Mouse (Mus musculus) intestine, embryonic 15.5 days (tissue): ENCODE data around the gene Astl. TPM values are rescaled to one million over a fixed set of nuclear protein-coding genes. Genes with fewer than 3 reads are reported as not detected.

ENCODE experiments used
- ATAC-seq: fragments of 200-750 bp; cut with Nextera tagmentation; 2 replicates; pipeline ENCODE4 v1.8.0; 2017; ENCODE audit warnings: moderate TSS enrichment, moderate library complexity
- H3K27ac ChIP-seq: fragments of 300-500 bp; sonication (generic); 2 replicates; pipeline ENCODE4 v1.5.1; 2015; ENCODE audit warnings: mild to moderate bottlenecking, inconsistent platforms
- H3K27me3 ChIP-seq: fragments of 300-500 bp; sonication (generic); replicated peaks from 2 replicates; pipeline ENCODE4 v1.6.1; 2015; ENCODE audit warnings: inconsistent platforms
- H3K36me3 ChIP-seq: fragments of 300-500 bp; sonication (generic); 2 replicates; pipeline ENCODE4 v1.6.1; 2015; ENCODE audit warnings: inconsistent platforms
- H3K4me1 ChIP-seq: fragments of 300-500 bp; sonication (generic); replicated peaks from 2 replicates; pipeline ENCODE4 v1.6.1; 2015; ENCODE audit warnings: inconsistent platforms
- H3K4me2 ChIP-seq: fragments of 300-500 bp; sonication (generic); replicated peaks from 2 replicates; pipeline ENCODE4 v1.6.1; 2015; ENCODE audit warnings: mild to moderate bottlenecking, inconsistent platforms
- H3K4me3 ChIP-seq: fragments of 300-500 bp; sonication (generic); replicated peaks from 2 replicates; pipeline ENCODE4 v1.5.1; 2015; ENCODE audit warnings: inconsistent platforms
- H3K9ac ChIP-seq: fragments of 300-500 bp; sonication (generic); 2 replicates; pipeline ENCODE4 v1.6.1; 2015; ENCODE audit warnings: inconsistent platforms
- H3K9me3 ChIP-seq: fragments of 300-500 bp; sonication (generic); 2 replicates; pipeline ENCODE4 v1.6.1; 2016; ENCODE audit warnings: inconsistent platforms
- WGBS: fragments of 180-500 bp; shearing (Covaris S2); methylation state at CpG from one replicate; pipeline ENCODE4 v1.1.7; 2015; 5-methylcytosine and 5-hydroxymethylcytosine counted together
- polyA plus RNA-seq: library from polyadenylated mRNA; unstranded; fragments of >200 nt; fragmentation: Nextera tagmentation; extraction: Ambion mirVana; gene quantifications from 2 replicates; pipeline ENCODE4 v1.2.1, GENCODE M21; 2015

Gene Astl
- polyA plus RNA-seq, 1 experiment from 2014 or later = not detected

DNA sequence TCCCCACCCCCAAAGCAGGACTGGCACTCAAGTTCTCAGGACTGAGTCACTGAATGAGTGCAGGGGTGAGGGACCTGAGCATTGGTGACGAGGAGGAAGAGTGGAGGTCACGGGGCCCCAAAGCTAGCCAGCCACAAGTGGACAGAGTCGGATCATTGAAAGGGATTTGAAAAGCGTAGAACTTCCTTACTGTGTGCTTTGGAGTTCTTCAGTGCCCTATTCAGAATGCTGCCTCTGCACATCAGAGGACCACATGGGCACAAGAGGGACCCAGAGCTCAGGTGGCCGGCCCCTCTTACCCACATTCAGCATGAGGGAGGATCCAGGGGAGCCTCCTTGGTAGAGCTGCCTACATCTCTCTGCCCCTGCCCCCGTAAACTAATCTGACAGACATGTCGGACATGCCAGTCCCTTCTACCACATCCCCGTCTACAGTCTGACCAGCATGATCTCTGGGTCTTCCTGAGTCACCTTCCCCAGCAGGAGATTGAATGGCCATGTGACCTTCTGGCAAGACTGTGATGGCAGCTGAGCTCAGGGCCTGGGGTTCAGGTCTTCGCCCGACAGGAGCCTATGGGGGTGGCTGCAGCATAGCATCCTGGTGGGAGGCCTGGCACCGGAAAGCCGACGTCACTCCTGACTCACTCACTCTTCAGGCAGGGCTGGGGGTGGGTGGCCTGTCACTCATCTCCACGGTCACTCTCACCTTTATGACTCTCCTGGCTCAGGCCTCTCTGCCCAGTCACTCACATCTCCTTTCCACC, 5.5 kb upstream of the Astl start:
- peaks cover 36% of the 10 kb centered on the region for H3K27me3 ChIP-seq
- 82% methylated on average over 14 of the region's 14 CpGs for WGBS

DNA sequence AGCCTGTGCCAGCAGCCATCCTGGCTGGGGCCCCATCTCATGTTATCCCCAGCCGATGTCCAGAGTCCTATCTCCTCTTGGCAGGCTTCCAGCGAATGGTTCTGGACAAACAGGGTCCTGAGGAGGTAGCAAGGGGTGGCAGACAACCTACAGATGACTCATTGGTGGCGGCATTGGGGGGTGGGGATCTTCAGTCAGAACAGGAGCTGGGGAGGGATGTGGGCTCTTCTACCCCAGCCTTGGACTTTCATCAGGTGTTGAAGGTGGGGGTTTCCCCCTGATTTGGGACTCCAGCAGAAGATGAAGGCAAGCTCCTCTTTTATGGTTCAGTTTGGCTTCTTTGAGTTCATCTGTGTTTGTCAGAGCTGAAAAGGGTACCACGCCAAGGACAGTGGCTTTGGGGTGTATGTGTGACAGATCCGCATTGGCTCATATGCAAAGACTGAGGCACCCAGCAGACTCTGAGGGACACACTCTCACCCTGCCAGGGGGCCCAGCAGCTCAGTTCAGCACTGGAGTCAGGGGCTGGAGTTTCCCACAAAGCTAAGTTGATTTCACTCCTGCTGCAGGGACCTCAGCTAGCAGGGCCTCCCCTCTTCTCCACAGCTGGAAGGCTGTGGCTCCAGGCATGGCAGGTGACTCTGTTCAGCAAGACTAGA, 4.4 kb upstream of the Astl start:
- H3K4me2 ChIP-seq = no peak overlapping the region
- WGBS = 56% methylated on average over 5 of the region's 5 CpGs
- H3K27ac ChIP-seq = no peak overlapping the region
- no peaks in the 10 kb centered on the region for H3K9me3 ChIP-seq
- no peaks in the 10 kb centered on the region for H3K36me3 ChIP-seq
- peaks cover 7% of the 10 kb centered on the region; the same call in 1 of the 2 replicates for H3K4me1 ChIP-seq
- no peak overlapping the region for H3K4me3 ChIP-seq
- no peak overlapping the region for H3K9ac ChIP-seq
- ATAC-seq = no peak
- peaks cover 36% of the 10 kb centered on the region for H3K27me3 ChIP-seq

More for the DNA sequence above, 5.5 kb upstream of the Astl start:
- no peaks in the 10 kb centered on the region for H3K9me3 ChIP-seq
- no peak overlapping the region for H3K4me2 ChIP-seq
- no peak overlapping the region for H3K27ac ChIP-seq
- no peak for ATAC-seq
- no peak overlapping the region for H3K4me3 ChIP-seq
- H3K36me3 ChIP-seq = no peaks in the 10 kb centered on the region
- H3K9ac ChIP-seq = no peak overlapping the region
- H3K4me1 ChIP-seq = peaks cover 7% of the 10 kb centered on the region; the same call in 1 of the 2 replicates

DNA sequence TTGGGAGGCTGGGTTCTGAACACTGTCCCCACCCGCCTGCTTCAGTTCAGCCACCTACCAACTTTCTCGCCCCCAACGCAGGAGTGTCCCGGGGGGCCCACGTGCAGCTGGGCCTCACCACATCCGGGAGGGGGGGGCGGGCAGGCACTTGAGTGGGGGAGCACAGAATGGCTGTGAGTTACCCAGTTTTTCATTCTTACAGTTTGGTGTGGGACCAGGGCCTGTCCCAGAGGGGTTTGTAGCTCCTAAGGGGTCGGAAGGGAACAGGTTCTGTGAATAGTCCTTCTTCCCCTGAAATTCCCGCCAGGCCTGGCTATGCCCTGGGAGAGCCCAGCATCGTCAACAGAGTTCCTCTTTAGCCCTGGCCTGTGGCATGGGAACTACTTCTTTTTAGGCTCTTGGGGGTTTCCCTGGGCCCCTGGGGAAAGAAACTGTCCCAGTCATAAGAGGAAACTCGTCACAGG, 3.3 kb upstream of the Astl start:
- Histone ChIP-seq H3K9me3 (no peaks in the 10 kb centered on the region), H3K4me1 (peaks cover 7% of the 10 kb centered on the region; the same call in 1 of the 2 replicates), H3K27me3 (peaks cover 36% of the 10 kb centered on the region), H3K9ac (no peak overlapping the region), H3K4me2 (peak overlapping the region; percentile 83; the same call in 1 of the 2 replicates), H3K4me3 (no peak overlapping the region), H3K36me3 (no peaks in the 10 kb centered on the region), H3K27ac (no peak overlapping the region)
- WGBS = 53% methylated on average over 11 of the region's 11 CpGs
- no peak for ATAC-seq

DNA sequence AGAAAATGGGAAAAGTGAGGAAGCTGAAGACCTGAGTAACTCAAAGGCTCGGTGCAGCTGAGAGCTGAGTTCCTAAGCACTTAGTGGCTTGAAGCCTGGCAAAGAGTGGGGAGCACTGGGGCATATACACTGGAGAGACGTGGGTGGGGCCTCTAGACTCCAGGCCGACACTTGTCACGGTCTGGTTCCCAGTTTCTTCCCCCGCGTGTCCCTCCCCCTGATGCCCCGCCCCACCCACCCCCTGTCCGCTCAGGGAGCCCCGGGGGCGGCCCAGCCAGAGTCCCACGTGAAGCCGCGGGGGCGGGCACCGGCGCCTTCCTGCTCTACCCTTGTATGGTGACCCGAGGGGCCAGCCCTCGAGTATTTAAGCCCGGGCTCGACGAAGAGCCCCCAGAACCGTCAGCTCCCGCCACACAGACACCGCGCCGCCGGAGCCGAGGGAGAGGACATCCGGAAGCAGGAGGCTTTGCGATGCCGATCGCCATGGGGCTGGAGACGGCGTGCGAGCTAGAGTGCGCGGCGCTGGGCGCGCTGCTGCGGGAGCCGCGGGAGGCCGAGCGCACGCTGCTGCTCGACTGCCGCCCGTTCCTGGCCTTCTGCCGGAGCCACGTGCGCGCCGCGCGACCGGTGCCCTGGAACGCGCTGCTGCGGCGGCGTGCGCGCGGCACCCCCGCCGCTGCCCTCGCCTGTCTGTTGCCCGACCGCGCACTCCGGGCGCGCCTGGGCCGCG, 2.5 kb upstream of the Astl start, which contains the start of gene Dusp2:
Gene Dusp2, plus strand, starts transcription at position 393 of the 730 bp plus-strand sequence.
- Histone ChIP-seq H3K9ac (peak within 1 kb of the TSS; percentile 51), H3K9me3 (no peaks in the 10 kb centered on the region), H3K36me3 (no peaks in the 10 kb centered on the region), H3K27me3 (peaks cover 36% of the 10 kb centered on the region), H3K27ac (no peak within 1 kb of the TSS), H3K4me2 (peak within 1 kb of the TSS; percentile 83), H3K4me3 (peak within 1 kb of the TSS; percentile 50), H3K4me1 (peaks cover 7% of the 10 kb centered on the region; the same call in 1 of the 2 replicates)
- WGBS = under 1% methylated on average over 73 of the region's 76 CpGs
- ATAC-seq = peak; percentile 80

DNA sequence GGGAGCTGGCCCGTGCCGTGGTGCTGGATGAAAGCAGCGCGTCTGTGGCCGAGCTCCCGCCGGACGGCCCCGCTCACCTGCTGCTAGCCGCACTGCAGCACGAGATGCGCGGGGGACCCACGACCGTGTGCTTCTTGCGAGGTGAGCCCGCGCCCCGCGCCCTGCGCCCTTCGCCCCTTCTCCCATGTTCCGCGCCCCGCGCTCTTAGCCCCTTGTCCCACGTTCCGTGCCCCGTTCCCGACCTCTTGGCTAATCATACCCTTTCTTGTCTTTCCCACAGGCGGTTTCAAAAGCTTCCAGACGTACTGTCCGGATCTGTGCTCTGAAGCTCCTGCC, 2.0 kb upstream of the Astl start:
- Histone ChIP-seq H3K36me3 (no peaks in the 10 kb centered on the region), H3K27ac (no peak overlapping the region), H3K4me1 (peaks cover 7% of the 10 kb centered on the region; the same call in 1 of the 2 replicates), H3K4me3 (peak overlapping the region; percentile 50), H3K4me2 (peak overlapping the region; percentile 83), H3K27me3 (peaks cover 36% of the 10 kb centered on the region), H3K9me3 (no peaks in the 10 kb centered on the region), H3K9ac (peak overlapping the region; percentile 51)
- no peak for ATAC-seq
- WGBS = 4% methylated on average over 27 of the region's 33 CpGs

DNA sequence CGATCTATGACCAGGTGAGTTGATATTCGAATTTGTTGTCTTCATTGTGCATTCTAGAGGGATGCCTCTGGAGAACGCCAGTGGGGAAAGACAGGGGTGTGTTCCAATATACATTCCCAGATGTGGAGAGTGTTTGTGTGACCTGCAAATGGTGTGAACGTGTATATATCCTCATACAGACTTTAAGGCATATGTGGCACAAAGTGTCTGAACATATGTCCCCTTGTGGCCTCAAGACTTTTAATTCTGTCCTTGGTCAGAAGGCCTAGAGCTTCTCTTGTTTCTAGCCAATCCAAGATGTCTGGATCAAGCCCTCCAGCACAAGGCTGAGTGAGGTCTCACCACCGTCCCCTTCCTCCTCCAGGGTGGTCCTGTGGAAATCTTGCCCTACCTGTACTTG, 1.6 kb upstream of the Astl start:
- H3K9ac ChIP-seq = peak overlapping the region; percentile 51
- 45% methylated on average over 5 of the region's 5 CpGs for WGBS
- no peak for ATAC-seq
- no peaks in the 10 kb centered on the region for H3K36me3 ChIP-seq
- H3K27ac ChIP-seq = no peak overlapping the region
- peaks cover 7% of the 10 kb centered on the region; the same call in 1 of the 2 replicates for H3K4me1 ChIP-seq
- H3K4me3 ChIP-seq = peak overlapping the region; percentile 50
- H3K9me3 ChIP-seq = no peaks in the 10 kb centered on the region
- peak overlapping the region; percentile 83 for H3K4me2 ChIP-seq
- peaks cover 36% of the 10 kb centered on the region for H3K27me3 ChIP-seq

DNA sequence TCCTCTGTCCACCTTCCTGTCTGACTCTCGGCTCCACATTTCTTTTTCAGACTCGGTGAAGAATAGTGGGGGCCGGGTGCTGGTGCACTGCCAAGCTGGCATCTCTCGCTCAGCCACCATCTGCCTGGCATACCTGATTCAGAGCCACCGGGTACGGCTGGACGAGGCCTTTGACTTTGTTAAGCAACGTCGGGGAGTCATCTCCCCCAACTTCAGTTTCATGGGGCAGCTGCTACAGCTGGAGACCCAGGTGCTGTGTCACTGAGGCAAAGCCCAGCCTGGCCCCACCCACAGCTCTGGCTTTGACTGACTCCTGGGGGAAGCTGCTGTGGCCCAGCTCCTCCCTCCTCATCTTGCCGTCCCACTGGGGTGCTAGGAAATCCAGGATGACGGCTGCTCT, 908 bp upstream of the Astl start:
- H3K4me2 ChIP-seq = peak overlapping the region; percentile 83
- no peaks in the 10 kb centered on the region for H3K36me3 ChIP-seq
- WGBS = 69% methylated on average over 11 of the region's 11 CpGs
- no peaks in the 10 kb centered on the region for H3K9me3 ChIP-seq
- no peak overlapping the region for H3K27ac ChIP-seq
- ATAC-seq = no peak
- peak overlapping the region; percentile 50; the same call in 1 of the 2 replicates for H3K4me3 ChIP-seq
- H3K9ac ChIP-seq = no peak overlapping the region
- peaks cover 7% of the 10 kb centered on the region; the same call in 1 of the 2 replicates for H3K4me1 ChIP-seq
- peaks cover 33% of the 10 kb centered on the region for H3K27me3 ChIP-seq

DNA sequence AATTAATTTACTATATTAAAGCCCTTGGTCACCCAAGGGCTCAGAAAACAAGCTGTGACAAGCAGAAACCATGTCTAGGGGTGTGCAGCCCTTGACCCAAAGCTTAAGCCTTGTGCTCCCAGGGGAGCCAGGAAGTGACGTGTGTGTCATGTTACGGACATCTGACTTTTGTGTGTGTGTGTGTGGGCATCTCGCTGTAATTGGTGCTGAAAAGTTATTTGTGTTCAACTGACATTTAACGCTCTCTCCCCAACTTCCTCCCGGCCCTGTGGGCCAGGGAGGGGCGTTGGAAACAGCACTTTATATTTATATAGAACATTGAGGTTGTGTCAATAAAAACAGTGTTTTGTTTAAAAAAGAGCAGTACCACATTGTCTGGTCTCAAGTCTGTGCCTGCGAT, 427 bp upstream of the Astl start:
- Histone ChIP-seq H3K4me1 (peaks cover 7% of the 10 kb centered on the region; the same call in 1 of the 2 replicates), H3K9ac (no peak overlapping the region), H3K4me3 (no peak overlapping the region), H3K36me3 (no peaks in the 10 kb centered on the region), H3K4me2 (peak overlapping the region; percentile 83; the same call in 1 of the 2 replicates), H3K27me3 (peaks cover 33% of the 10 kb centered on the region), H3K27ac (no peak overlapping the region), H3K9me3 (no peaks in the 10 kb centered on the region)
- no peak for ATAC-seq
- 62% methylated on average over 7 of the region's 7 CpGs for WGBS

DNA sequence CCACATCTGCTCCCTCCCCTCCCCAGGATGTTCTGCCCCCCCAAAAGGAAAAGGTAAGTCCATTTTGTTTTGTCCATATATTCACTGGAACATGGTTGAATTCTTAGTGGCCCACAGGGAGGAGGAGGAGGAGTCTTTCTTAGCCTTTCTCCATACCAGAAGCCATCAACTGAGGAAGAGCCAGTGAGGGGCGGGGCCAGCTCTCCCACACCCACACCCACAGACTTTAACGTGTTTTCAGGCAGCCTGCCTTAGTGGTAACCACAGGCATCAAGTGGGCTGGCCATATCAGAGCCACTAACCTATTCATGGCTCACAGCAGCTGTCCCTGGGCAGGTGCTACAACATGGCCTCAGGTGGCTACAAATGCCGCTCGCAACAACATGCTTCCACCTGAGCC, 394 bp downstream of the Astl start:
- H3K4me2 ChIP-seq = no peak overlapping the region
- 65% methylated on average over 4 of the region's 4 CpGs for WGBS
- H3K4me1 ChIP-seq = peaks cover 7% of the 10 kb centered on the region; the same call in 1 of the 2 replicates
- no peaks in the 10 kb centered on the region for H3K36me3 ChIP-seq
- peaks cover 33% of the 10 kb centered on the region for H3K27me3 ChIP-seq
- no peak for ATAC-seq
- H3K27ac ChIP-seq = no peak overlapping the region
- no peak overlapping the region for H3K4me3 ChIP-seq
- H3K9ac ChIP-seq = no peak overlapping the region
- H3K9me3 ChIP-seq = no peaks in the 10 kb centered on the region

DNA sequence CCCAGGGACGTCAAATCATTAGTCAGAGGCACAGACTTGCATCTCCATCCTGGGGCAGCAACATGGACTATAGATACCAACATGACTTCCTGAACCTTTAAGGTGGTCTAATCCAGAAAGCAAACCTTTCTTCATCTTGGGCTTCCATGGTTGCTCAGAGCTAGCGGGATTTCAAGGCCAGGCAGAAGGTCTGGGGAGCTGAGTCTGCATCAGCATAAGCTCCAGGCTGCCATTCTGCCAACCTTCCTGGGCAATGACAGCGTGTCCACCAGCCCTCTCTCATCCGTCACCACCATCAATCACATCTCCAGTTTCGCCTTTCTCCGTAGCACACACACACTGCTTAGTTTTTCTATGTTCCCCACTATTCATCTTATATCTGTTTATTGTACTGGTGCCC, 823 bp downstream of the Astl start:
- no peak overlapping the region for H3K4me2 ChIP-seq
- H3K4me3 ChIP-seq = no peak overlapping the region
- no peak overlapping the region for H3K27ac ChIP-seq
- no peak for ATAC-seq
- H3K9me3 ChIP-seq = no peaks in the 10 kb centered on the region
- H3K36me3 ChIP-seq = no peaks in the 10 kb centered on the region
- no peak overlapping the region for H3K9ac ChIP-seq
- H3K27me3 ChIP-seq = peaks cover 31% of the 10 kb centered on the region
- H3K4me1 ChIP-seq = peaks cover 7% of the 10 kb centered on the region; the same call in 1 of the 2 replicates
- WGBS = 67% methylated on average over 6 of the region's 6 CpGs

DNA sequence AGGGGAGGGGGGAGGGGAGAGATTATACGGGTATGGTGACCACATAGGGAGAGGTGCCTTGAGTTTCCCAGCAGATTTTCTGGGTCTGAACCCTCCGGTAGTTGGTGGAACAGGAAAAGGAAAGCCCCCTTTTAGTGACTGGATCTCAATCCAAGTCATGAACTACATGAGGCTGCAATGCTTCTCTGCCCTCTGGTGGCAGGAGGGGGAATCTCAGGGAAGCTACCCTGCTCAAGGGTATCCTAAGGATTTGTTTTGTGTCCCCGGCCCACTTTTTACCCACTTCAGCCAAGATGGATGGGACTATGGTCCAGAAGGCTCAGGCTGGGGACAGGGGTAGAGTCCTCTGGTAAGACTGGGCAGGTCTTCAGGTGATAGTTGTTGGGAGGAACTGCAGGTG, 2.7 kb downstream of the Astl start:
- no peak for ATAC-seq

DNA sequence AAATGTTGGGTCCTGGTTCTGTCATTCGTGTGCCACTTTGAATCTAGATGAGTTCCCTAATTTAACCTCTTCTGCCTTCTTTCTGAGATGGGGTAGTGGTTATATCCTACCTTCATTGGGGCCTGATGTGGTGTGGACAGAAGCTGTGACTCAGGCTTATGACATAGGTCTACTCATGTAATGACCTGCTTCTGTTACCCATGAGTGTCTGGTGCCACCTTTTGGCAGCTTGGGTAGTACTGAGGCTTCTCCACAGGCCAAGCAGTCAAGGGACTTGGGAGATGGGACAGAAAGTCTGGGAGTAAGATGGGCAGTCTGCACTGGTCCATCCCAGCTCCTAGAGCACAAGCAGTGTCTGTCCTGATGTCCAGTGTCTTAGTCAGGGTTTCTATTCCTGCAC, 7.9 kb downstream of the Astl start:
- H3K27me3 ChIP-seq = no peaks in the 10 kb centered on the region
- no peak for ATAC-seq
- no peaks in the 10 kb centered on the region for H3K4me1 ChIP-seq
- H3K4me2 ChIP-seq = no peak overlapping the region
- no peaks in the 10 kb centered on the region for H3K9me3 ChIP-seq
- 54% methylated on average over 1 of the region's 1 CpGs for WGBS
- no peak overlapping the region for H3K9ac ChIP-seq
- no peak overlapping the region for H3K27ac ChIP-seq
- H3K4me3 ChIP-seq = no peak overlapping the region
- no peaks in the 10 kb centered on the region for H3K36me3 ChIP-seq

More for the DNA sequence above, 2.7 kb downstream of the Astl start:
- WGBS = 13% methylated on average over 3 of the region's 3 CpGs
- H3K27me3 ChIP-seq = peaks cover 17% of the 10 kb centered on the region
- peaks cover 3% of the 10 kb centered on the region; the same call in 1 of the 2 replicates for H3K4me1 ChIP-seq
- H3K36me3 ChIP-seq = no peaks in the 10 kb centered on the region
- H3K9ac ChIP-seq = no peak overlapping the region
- H3K4me3 ChIP-seq = no peak overlapping the region
- H3K4me2 ChIP-seq = no peak overlapping the region
- no peaks in the 10 kb centered on the region for H3K9me3 ChIP-seq
- H3K27ac ChIP-seq = no peak overlapping the region
